Mouse (Mus musculus) spleen, postnatal 0 days (tissue): ENCODE measurements around the gene Cacna2d4. TPM values are rescaled to one million over a fixed set of nuclear protein-coding genes. Genes with fewer than 3 reads are reported as not detected.

Experiments used
- polyA plus RNA-seq: library from polyadenylated mRNA; unstranded; fragments of >200 nt; fragmentation: Nextera tagmentation; extraction: Ambion mirVana; gene quantifications from 2 replicates; pipeline ENCODE4 v1.2.1, GENCODE M21; 2015

The Cacna2d4 gene
- polyA plus RNA-seq = 0.04 TPM in 2 replicates

DNA sequence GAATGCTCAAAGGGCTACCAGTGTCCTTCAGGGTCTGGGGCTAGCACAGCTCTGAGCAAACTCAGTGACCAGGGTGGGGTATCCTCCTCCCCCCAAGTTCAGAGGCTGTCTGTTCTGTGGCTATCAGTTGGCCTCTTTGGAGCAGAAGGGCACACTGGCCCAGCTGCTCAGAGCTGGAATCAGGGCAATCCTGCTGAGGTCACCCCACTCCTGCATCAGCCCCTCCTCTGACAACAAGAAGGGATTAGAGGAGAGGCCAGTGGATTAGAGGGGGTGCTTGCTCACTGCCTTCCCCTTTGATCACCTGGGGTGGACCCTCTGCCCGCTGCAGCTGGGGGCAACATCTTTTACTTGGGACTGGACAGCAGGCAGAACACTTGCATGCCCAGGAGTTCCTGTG lies at the start of gene Cacna2d4:
TSS of gene Cacna2d4 (plus strand) at position 286 of the 400 bp plus-strand sequence.

DNA sequence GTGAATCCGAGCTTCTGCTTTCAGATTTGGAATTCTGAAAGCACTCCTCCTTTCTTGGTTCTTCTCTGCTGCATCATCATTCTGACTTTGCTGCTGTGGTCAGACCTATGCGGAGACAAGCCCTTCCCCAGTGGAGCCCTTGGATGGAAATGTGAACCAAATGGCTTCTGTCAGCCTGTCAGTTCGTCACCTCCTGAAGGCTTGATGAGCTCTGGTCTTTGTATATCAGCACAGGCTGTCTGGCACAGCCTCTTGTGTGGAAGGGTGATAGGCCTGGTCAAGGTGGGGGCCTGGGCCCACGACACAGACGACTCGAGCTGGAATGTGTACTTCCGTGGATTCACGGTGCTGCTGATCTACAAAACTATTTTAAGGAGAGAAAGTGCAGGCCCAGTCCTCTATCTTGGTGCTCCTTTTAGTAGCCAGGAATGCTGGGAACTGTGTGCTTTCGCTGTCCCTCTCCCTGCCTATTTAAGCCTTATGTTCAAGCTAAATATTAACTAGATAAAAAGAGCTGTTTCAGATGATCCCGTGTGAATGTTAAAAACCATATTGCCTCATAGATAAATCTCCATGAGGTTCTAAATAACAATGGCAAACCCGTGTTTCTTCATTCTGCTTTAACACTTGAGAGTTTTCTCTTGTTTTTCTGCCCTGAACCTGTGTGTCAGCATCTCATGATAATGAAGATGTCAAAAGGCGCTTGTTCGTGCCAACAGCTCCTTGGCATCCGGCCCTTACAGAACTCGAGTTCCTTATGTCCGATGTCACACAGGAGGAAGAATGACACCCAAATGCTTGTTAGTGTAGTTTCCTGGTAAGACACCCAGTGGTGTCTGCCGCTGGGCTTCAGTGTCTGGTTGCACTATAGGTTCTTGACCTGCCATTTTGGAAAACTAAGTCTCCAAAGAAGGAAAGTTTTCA lies 39.7 kb upstream of the Cacna2d4 start, which contains the start of gene Cacna1c:
TSS of gene Cacna1c (minus strand) at position 37 of the 924 bp plus-strand sequence.

DNA sequence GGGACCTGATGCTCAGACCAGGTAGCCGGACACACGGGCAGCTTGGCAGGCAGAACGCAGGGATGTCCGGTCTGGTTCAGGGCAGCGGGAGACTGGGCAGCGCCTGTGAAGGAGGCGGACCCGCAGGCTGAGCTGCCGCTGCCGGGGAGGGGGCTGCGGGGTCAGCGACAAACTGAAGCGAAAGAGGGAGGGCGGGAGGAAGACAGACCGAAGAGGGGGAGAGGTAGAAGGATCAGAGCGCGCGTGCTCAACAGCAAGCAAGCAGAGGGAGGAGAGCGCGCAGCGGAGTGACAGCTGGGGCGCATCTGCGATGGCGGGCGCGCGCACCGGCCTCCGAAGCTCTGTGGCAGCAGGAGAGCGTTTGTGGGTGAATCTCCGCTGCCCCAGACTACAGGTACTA lies 94.2 kb downstream of the Cacna2d4 start, which contains the start of gene Lrtm2:
TSS of gene Lrtm2 (minus strand) at position 261 of the 400 bp plus-strand sequence.

Other genes with a start within 250 kb of the Cacna2d4 start
- gene Dcp1b, start 61.3 kb upstream of the Cacna2d4 start, polyA plus RNA-seq = 4.5 and 4.8 TPM in 2 replicates
- gene Cacna1c, start 40.1 kb upstream of the Cacna2d4 start, polyA plus RNA-seq = 0.96 and 1.1 TPM in 2 replicates
- 0.18 TPM in 1 of 2 replicates, not detected in the other for gene Lrtm2, start 94.2 kb downstream of the Cacna2d4 start, polyA plus RNA-seq
- 33.8 and 35.8 TPM in 2 replicates for gene Adipor2, start 181.2 kb downstream of the Cacna2d4 start, polyA plus RNA-seq
- 5.3 and 6.1 TPM in 2 replicates for gene Fbxl14, start 243.1 kb downstream of the Cacna2d4 start, polyA plus RNA-seq